Mouse (Mus musculus) embryonic facial prominence, embryonic 12.5 days (tissue): ENCODE measurements around the gene Atxn7l2. TPM values are rescaled to one million over a fixed set of nuclear protein-coding genes. Genes with fewer than 3 reads are reported as not detected.

Experiments
- ATAC-seq: fragments of 200-750 bp; cut with Nextera tagmentation; 2 replicates; pipeline ENCODE4 v1.8.0; 2017; ENCODE audit not compliant: insufficient number of reproducible peaks, insufficient read depth, low FRiP score, low TSS enrichment
- H3K27ac ChIP-seq: fragments of 300-500 bp; sonication (generic); 2 replicates; pipeline ENCODE4 v1.5.1; 2016; ENCODE audit warnings: mild to moderate bottlenecking
- H3K27me3 ChIP-seq: fragments of 300-500 bp; sonication (generic); 2 replicates; pipeline ENCODE4 v1.6.1; 2016; ENCODE audit warnings: mild to moderate bottlenecking, moderate library complexity
- H3K36me3 ChIP-seq: fragments of 300-500 bp; sonication (generic); 2 replicates; pipeline ENCODE4 v1.6.1; 2016; ENCODE audit warnings: mild to moderate bottlenecking
- H3K4me1 ChIP-seq: fragments of 300-500 bp; sonication (generic); 2 replicates; pipeline ENCODE4 v1.6.1; 2016
- H3K4me2 ChIP-seq: fragments of 300-500 bp; sonication (generic); replicated peaks from 2 replicates; pipeline ENCODE4 v1.6.1; 2016; ENCODE audit warnings: mild to moderate bottlenecking, moderate library complexity
- H3K4me3 ChIP-seq: fragments of 300-500 bp; sonication (generic); 2 replicates; pipeline ENCODE4 v1.5.1; 2016; ENCODE audit warnings: mild to moderate bottlenecking
- H3K9ac ChIP-seq: fragments of 300-500 bp; sonication (generic); 2 replicates; pipeline ENCODE4 v1.6.1; 2016; ENCODE audit warnings: mild to moderate bottlenecking, moderate library complexity
- H3K9me3 ChIP-seq: fragments of 300-500 bp; sonication (generic); 2 replicates; pipeline ENCODE4 v1.6.1; 2016; ENCODE audit warnings: mild to moderate bottlenecking, moderate library complexity
- WGBS: fragments of 180-500 bp; shearing (Covaris S2); methylation state at CpG from one replicate; pipeline ENCODE4 v1.1.7; 2016; 5-methylcytosine and 5-hydroxymethylcytosine counted together
- polyA plus RNA-seq: library from polyadenylated mRNA; unstranded; fragments of >200 nt; fragmentation: Nextera tagmentation; extraction: Ambion mirVana; gene quantifications from 2 replicates; pipeline ENCODE4 v1.2.1, GENCODE M21; 2016

Gene Atxn7l2
- polyA plus RNA-seq, 1 experiment from 2014 or later: 29.4 TPM

DNA sequence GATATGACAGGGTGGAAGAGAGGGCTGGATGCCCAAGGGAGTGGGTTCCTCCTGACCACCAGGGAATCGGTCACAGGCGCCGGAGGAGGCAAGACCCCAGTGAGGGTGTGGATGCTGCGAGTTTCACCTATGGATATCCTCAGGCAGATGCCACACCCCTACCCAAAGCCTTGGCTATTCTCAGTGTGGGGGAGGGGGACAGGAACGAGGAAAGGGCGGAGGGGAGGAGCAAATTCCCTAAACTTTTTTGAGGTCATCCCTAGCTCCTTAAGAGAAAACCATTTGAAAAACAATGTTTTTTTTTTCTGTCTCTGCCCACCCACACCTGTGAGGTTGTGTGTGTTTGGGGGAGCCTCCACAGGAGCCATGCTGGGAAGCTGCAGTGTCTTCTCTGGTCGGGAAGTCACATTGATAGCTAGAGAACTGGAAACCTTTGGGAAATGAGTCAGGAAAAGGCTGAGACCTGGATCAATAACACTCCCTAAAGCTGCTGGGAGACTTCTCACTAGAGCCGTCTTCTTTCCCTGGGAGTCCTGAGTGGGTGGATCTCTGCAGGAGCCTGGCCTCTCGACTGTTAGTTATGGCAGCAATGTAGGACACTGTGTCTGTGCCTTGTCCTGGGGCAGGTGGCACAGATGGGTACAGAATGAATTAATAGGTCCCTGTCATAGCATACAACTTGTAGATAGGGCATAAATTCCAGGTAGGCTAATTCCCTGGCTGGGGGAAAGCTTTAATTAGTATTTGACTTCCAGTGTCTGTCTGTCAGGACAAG is 21.8 kb downstream of the Atxn7l2 start:
- H3K9me3 ChIP-seq: no peaks in the 10 kb centered on the region
- H3K4me1 ChIP-seq: peaks cover 10% of the 10 kb centered on the region; the same call in 1 of the 2 replicates
- no peak for ATAC-seq
- no peak overlapping the region for H3K4me3 ChIP-seq
- no peak overlapping the region for H3K27ac ChIP-seq
- no peaks in the 10 kb centered on the region for H3K36me3 ChIP-seq
- no peak overlapping the region for H3K4me2 ChIP-seq
- WGBS: 69% methylated on average over 9 of the region's 9 CpGs
- peaks cover 20% of the 10 kb centered on the region for H3K27me3 ChIP-seq
- no peak overlapping the region for H3K9ac ChIP-seq

DNA sequence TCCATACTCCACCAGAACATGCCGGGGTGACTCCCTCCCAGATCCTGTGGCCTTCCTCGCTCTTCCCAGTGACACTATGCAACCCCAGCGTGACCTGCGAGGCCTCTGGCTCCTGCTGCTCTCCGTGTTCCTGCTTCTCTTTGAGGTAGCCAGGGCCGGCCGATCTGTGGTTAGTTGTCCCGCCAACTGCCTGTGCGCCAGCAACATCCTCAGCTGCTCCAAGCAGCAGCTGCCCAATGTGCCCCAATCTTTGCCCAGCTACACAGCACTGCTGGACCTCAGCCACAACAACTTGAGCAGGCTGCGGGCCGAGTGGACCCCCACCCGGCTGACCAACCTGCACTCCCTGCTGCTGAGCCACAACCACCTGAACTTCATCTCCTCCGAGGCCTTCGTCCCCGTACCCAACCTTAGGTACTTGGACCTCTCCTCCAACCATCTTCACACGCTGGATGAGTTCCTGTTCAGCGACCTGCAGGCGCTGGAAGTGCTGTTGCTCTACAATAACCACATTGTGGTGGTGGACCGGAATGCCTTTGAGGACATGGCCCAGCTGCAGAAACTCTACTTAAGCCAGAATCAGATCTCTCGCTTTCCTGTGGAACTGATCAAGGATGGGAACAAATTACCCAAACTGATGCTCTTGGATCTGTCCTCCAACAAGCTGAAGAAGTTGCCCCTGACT is 23.5 kb downstream of the Atxn7l2 start:
- 0 out of 2 replicates have a peak, but pooled peaks have one; percentile 6 for ATAC-seq
- Histone ChIP-seq H3K27me3 (peaks cover 20% of the 10 kb centered on the region), H3K36me3 (no peaks in the 10 kb centered on the region), H3K9me3 (no peaks in the 10 kb centered on the region), H3K4me2 (peak overlapping the region; percentile 75), H3K27ac (no peak overlapping the region), H3K4me1 (peaks cover 10% of the 10 kb centered on the region; the same call in 1 of the 2 replicates), H3K4me3 (peak overlapping the region; percentile 76; the same call in 1 of the 2 replicates), H3K9ac (no peak overlapping the region)
- 55% methylated on average over 20 of the region's 20 CpGs for WGBS

DNA sequence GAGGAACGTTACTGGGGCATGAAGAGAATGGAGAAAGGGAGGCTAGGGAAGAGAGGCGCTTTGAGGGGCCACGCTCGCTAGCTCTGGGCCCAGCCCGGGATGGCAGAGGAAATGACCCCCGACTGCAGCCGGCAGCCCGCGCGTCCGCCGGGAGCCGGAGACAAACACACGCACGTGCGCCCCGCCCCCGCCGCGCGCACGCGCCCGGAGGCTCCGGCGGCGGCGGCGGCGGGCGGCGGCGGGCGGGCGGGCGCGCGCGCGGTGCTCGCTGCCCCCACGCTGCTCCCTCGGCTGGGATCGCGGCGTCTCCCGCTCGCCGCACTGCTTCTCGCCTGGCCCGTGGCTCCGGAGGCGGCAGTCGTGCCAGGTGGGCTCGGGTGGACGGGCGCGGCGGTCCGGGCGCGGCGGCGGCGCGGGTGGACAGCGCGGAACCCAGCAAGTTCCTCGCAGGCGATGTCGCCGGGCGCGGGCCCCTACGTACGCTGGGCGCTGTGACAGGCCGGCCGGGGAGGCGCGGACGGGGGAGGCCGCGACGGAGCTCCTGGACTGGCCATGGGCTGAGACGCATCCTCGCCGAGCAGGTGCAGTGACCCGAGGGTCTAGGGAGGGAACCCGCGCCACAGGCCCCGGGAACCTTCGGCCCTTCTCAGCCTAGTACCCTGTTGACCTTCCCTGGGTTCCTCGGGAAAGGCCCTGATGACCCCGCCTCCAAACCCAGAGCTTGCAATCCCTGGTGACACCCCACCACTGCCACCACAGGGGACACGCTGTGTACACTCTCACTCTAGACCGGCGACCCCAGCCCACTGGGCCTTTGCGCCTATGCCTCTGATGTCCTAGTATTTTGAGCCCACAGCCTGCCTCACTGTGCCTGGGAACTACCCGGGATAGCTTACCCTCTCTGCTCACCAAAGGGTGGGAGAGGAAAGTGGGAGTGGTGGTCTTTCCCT is 24.4 kb downstream of the Atxn7l2 start, which contains the start of gene Amigo1:
Gene Amigo1, plus strand, starts transcription at position 238 of the 950 bp plus-strand sequence.
- Histone ChIP-seq H3K27ac (no peak within 1 kb of the TSS), H3K27me3 (peaks cover 20% of the 10 kb centered on the region), H3K9me3 (no peaks in the 10 kb centered on the region), H3K9ac (peak within 1 kb of the TSS; percentile 72), H3K4me1 (peaks cover 10% of the 10 kb centered on the region; the same call in 1 of the 2 replicates), H3K36me3 (no peaks in the 10 kb centered on the region), H3K4me2 (peak within 1 kb of the TSS; percentile 75), H3K4me3 (peak within 1 kb of the TSS; percentile 76)
- ATAC-seq: peak; percentile 78
- WGBS: 2% methylated on average over 96 of the region's 100 CpGs

DNA sequence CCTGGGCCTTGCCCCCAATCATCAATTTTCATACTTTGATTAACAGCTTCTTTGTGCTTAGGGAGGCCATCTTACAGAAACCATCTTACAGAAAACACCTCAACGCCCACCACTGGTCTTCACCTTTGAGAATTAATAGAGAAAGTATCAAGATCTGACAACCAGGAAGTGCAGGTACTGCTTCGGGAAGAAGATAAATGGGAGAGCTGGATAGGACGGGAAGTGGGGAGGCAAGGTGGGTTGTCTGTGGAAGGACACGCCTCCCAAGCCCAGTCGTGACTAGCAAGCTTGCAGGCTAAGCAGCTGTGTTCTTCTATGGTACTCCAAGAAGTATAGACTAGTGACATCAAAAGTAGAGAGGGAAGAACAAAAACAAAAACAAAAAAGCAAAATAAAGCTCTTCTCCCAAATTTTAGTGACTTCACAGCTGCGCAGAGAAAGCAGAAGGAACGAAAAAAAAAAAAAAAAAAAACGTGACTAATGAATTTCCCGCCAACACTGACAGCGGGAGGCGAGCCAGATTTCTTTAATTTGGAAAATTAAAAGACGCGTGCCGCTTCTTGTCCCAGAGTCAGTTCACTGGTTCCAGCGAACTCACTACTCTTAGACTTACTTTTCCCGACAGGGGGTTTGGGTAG is 25.2 kb downstream of the Atxn7l2 start:
- H3K9ac ChIP-seq: peak overlapping the region; percentile 72; the same call in 1 of the 2 replicates
- no peaks in the 10 kb centered on the region for H3K9me3 ChIP-seq
- H3K4me3 ChIP-seq: peak overlapping the region; percentile 76
- H3K27me3 ChIP-seq: peaks cover 20% of the 10 kb centered on the region
- no peak overlapping the region for H3K27ac ChIP-seq
- peak; percentile 64; the same call in 1 of the 2 replicates for ATAC-seq
- H3K4me1 ChIP-seq: peaks cover 10% of the 10 kb centered on the region; the same call in 1 of the 2 replicates
- no peaks in the 10 kb centered on the region for H3K36me3 ChIP-seq
- H3K4me2 ChIP-seq: peak overlapping the region; percentile 75
- WGBS: 2% methylated on average over 16 of the region's 16 CpGs

DNA sequence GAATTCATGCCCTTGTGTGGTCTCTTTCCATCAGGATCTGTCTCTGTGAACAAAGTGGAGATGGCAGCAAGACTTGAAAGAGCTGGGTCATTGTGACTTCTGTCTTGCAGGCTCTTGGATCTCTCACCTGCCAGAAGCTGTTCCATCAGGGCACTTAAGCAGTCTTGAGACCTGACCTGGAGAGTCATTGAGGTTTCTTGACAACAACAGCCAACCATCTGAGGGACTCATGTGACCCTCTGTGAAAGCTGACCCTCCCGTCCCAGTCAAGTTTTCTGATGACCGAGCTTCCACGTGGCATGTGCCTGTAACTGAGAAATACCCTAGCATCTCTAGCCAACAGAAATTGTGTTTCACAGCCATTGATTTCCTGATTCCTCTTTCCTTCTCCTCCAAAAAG is 26.0 kb downstream of the Atxn7l2 start:
- Histone ChIP-seq H3K36me3 (no peaks in the 10 kb centered on the region), H3K27me3 (peaks cover 20% of the 10 kb centered on the region), H3K4me1 (peaks cover 8% of the 10 kb centered on the region; the same call in 1 of the 2 replicates), H3K4me2 (no peak overlapping the region), H3K9me3 (no peaks in the 10 kb centered on the region), H3K9ac (no peak overlapping the region), H3K27ac (no peak overlapping the region), H3K4me3 (no peak overlapping the region)
- WGBS: 72% methylated on average over 3 of the region's 3 CpGs
- no peak for ATAC-seq

DNA sequence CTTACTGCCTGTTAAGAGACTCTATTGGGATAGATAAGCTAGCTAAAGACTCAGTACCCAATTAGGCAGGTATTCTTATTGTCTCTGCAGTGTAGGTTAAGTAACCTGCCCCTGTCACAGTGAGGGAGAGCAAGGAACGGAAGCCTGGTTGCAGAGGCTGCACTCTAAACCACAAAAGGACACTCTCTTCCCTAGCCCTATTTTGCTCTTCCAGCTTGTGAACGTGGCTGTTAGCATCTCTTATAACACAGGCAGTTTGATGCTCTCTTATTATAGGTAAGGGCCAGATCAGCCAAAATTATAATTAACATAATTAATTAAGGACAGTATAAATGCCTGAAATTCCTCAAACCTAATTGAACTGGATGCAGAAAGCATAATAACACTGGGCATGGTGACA is 30.2 kb downstream of the Atxn7l2 start:
- WGBS: 36% methylated on average over 2 of the region's 2 CpGs
- no peak overlapping the region for H3K9ac ChIP-seq
- H3K4me3 ChIP-seq: no peak overlapping the region
- no peaks in the 10 kb centered on the region for H3K4me1 ChIP-seq
- no peaks in the 10 kb centered on the region for H3K9me3 ChIP-seq
- ATAC-seq: no peak
- H3K4me2 ChIP-seq: no peak overlapping the region
- H3K36me3 ChIP-seq: no peaks in the 10 kb centered on the region
- H3K27ac ChIP-seq: no peak overlapping the region
- H3K27me3 ChIP-seq: no peaks in the 10 kb centered on the region; the same call in 1 of the 2 replicates

DNA sequence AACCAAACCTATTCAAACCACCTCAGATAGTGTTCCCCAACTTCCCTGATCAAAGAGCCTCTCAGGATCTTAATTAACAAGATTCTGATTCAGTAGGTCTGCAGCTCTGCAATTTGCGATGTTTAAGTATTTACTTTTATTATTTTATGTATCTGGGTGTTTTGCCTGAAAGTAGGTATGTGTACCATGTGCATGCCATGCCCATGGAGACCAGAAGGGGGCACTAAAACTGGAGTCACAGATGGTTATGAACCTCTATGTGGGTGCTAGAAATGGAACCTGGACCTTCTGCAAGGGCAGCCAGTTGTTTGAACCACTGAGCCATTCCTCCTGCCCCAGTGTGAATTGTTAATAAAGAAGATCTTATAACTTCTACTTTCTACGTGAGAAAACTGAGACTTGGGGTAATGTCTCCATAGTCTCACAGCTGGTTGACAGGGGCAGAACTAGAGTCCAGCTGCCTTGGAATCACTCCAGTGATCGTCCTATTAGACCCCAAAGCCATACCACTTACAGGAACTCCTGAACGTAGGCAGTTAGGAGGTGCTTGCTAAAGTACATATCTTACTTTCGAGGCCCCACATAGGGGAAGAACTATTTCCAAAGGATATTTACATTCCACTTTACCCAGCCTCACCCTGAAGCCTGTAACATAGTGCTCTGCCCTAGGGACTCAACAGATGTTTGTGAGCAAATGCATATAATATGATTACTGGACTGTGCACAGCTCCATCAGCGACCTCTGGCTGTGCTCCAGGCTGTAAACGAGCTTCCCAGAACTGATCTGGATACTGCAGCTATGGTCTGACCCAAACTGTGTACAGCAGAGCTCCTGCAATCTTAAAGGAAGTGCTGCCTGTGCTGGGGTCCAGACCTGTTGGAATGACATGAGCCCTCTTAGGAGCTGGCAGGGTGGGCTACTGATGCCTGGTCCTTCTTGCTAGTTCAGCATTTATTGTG is 31.7 kb downstream of the Atxn7l2 start:
- peaks cover 10% of the 10 kb centered on the region for H3K4me1 ChIP-seq
- H3K9me3 ChIP-seq: no peaks in the 10 kb centered on the region
- WGBS: 68% methylated on average over 7 of the region's 7 CpGs
- no peak overlapping the region for H3K4me2 ChIP-seq
- 0 out of 2 replicates have a peak, but pooled peaks have one; percentile 35 for ATAC-seq
- H3K27me3 ChIP-seq: no peaks in the 10 kb centered on the region
- no peak overlapping the region for H3K9ac ChIP-seq
- H3K36me3 ChIP-seq: no peaks in the 10 kb centered on the region
- H3K4me3 ChIP-seq: no peak overlapping the region
- H3K27ac ChIP-seq: no peak overlapping the region

DNA sequence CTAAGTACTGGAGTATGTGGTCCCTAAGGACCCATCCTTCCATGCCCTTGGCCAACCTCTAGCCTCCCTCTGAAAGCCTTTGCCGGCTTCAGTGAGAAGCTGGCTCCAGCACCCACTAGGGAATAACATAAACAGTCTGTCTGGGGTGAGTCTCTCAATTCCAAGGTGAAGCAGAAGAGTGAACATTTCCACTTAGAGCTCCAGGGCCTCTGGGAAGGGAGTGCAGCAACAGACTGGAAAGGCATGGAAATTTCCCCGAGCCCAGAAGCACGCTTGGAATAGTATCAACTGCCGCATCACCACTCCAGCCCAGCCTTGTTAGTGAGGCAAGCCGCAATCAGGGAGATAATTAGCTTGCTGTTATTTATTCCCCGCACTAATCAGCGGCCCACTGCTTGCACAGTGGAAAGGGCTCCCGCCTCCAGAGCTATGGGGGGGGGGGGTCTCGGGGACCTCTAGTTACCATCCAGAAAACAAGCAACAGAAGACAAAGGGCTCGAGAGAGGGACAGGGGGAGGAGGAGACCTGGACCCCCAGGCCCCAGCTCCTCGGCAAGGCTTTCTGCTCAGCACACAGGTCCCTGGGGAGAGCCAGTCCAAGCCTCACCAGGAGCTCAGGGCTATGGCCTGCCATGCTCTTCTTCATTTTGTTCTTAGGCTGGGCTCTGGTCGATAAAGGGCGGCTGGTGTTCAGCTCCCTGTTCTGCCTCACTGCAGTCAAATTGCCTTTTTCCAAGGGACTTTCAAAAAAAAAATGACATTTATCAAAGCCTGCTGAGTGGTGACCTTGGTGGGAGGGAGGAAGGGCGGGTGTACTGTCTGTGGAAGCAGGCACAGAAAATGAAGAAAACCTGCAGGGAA is 35.8 kb downstream of the Atxn7l2 start:
- H3K9me3 ChIP-seq: no peaks in the 10 kb centered on the region
- peak overlapping the region; percentile 22; the same call in 1 of the 2 replicates for H3K4me2 ChIP-seq
- peak; percentile 81; the same call in 1 of the 2 replicates for ATAC-seq
- no peak overlapping the region for H3K9ac ChIP-seq
- peaks cover 10% of the 10 kb centered on the region for H3K4me1 ChIP-seq
- 20% methylated on average over 14 of the region's 14 CpGs for WGBS
- no peaks in the 10 kb centered on the region for H3K36me3 ChIP-seq
- peak overlapping the region; percentile 33; the same call in 1 of the 2 replicates for H3K27ac ChIP-seq
- no peaks in the 10 kb centered on the region for H3K27me3 ChIP-seq
- H3K4me3 ChIP-seq: no peak overlapping the region

DNA sequence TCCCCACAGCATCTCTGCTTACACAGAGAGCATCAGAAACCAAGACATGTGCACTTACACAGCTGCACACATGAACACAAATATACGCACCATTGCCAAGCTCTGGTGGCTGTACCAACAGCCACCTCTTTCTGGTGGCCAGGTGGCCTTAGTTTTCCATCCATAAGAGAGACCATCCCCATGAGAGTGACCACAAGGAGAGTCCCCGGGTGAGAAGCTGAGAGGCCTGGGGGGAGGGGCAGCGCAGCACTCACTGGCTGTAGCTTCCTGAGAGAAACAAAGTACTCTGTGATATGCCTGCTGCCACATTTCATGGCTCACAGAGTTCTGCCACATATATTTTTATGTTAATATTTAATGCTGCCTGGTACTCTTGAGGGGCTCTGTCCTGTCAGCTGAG is 41.5 kb downstream of the Atxn7l2 start:
- ATAC-seq: no peak
- Histone ChIP-seq H3K4me3 (no peak overlapping the region), H3K9ac (no peak overlapping the region), H3K4me2 (no peak overlapping the region), H3K4me1 (peaks cover 41% of the 10 kb centered on the region), H3K27ac (no peak overlapping the region), H3K36me3 (no peaks in the 10 kb centered on the region), H3K27me3 (no peaks in the 10 kb centered on the region), H3K9me3 (no peaks in the 10 kb centered on the region)
- WGBS: 44% methylated on average over 3 of the region's 3 CpGs
